Mouse (Mus musculus): ENCODE data around the gene Exoc6b.

Exoc6b gene

GRCm38 (mm10) chr6:84875869-84876268, 193.4 kb downstream of the Exoc6b start:
- no peak for DNase-seq

- no peak for DNase-seq
Observed at GRCm38 (mm10) chr6:84867114-84867513, 202.2 kb downstream of the Exoc6b start.

GRCm38 (mm10) chr6:84864625-84865024, 204.7 kb downstream of the Exoc6b start:
- no peak for DNase-seq

GRCm38 (mm10) chr6:84863816-84864375, 205.4 kb downstream of the Exoc6b start:
- DNase-seq = no peak

GRCm38 (mm10) chr6:84845665-84846064, 223.6 kb downstream of the Exoc6b start:
- DNase-seq = no peak

GRCm38 (mm10) chr6:84841138-84841537, 228.2 kb downstream of the Exoc6b start:
- no peak for DNase-seq

GRCm38 (mm10) chr6:84807546-84807945, 261.8 kb downstream of the Exoc6b start:
- no peak for DNase-seq

- DNase-seq = no peak
Observed at GRCm38 (mm10) chr6:84806132-84806730, 263.1 kb downstream of the Exoc6b start.

GRCm38 (mm10) chr6:84798736-84799135, 270.6 kb downstream of the Exoc6b start:
- DNase-seq = no peak

- DNase-seq = no peak
Observed at GRCm38 (mm10) chr6:84783994-84784393, 285.3 kb downstream of the Exoc6b start.

- DNase-seq = no peak
Observed at GRCm38 (mm10) chr6:84779987-84780386, 289.3 kb downstream of the Exoc6b start.

GRCm38 (mm10) chr6:84778970-84779369, 290.3 kb downstream of the Exoc6b start:
- no peak for DNase-seq

- no peak for DNase-seq
Observed at GRCm38 (mm10) chr6:84775908-84776307, 293.4 kb downstream of the Exoc6b start.

- DNase-seq = no peak
Observed at GRCm38 (mm10) chr6:84755266-84755665, 314.0 kb downstream of the Exoc6b start.

GRCm38 (mm10) chr6:84752806-84753420, 316.4 kb downstream of the Exoc6b start:
- DNase-seq = no peak

- no peak for DNase-seq
Observed at GRCm38 (mm10) chr6:84751409-84751808, 317.9 kb downstream of the Exoc6b start.

- no peak for DNase-seq
Observed at GRCm38 (mm10) chr6:84746847-84747395, 322.4 kb downstream of the Exoc6b start.

- no peak for DNase-seq
Observed at GRCm38 (mm10) chr6:84746193-84746846, 323.0 kb downstream of the Exoc6b start.

GRCm38 (mm10) chr6:84745570-84745969, 323.7 kb downstream of the Exoc6b start:
- no peak for DNase-seq

- no peak for DNase-seq
Observed at GRCm38 (mm10) chr6:84742227-84742626, 327.1 kb downstream of the Exoc6b start.

- DNase-seq = peak; percentile 42
Observed at GRCm38 (mm10) chr6:84736942-84737341, 332.4 kb downstream of the Exoc6b start.

- DNase-seq = no peak
Observed at GRCm38 (mm10) chr6:84726876-84727275, 342.4 kb downstream of the Exoc6b start.

- no peak for DNase-seq
Observed at GRCm38 (mm10) chr6:84713171-84713570, 356.1 kb downstream of the Exoc6b start.

GRCm38 (mm10) chr6:84710831-84711230, 358.5 kb downstream of the Exoc6b start:
- no peak for DNase-seq

Data from thymus, postnatal 25 days (tissue).